Mouse (Mus musculus) forebrain, embryonic 12.5 days (tissue): ENCODE results near the gene Pdgfb. TPM values are rescaled to one million over a fixed set of nuclear protein-coding genes. Genes with fewer than 3 reads are reported as not detected.

Source experiments
- ATAC-seq: fragments of 200-750 bp; cut with Nextera tagmentation; 2 replicates; pipeline ENCODE4 v1.8.0; 2017; ENCODE audit warnings: moderate TSS enrichment; ENCODE audit not compliant: low FRiP score
- H3K27ac ChIP-seq: fragments of 300-500 bp; sonication (generic); 2 replicates; pipeline ENCODE4 v1.5.1; 2016; ENCODE audit warnings: mild to moderate bottlenecking
- H3K27me3 ChIP-seq: fragments of 300-500 bp; sonication (generic); 2 replicates; pipeline ENCODE4 v1.6.1; 2016; ENCODE audit warnings: mild to moderate bottlenecking
- H3K36me3 ChIP-seq: fragments of 300-500 bp; sonication (generic); replicated peaks from 2 replicates; pipeline ENCODE4 v1.6.1; 2016; ENCODE audit warnings: mild to moderate bottlenecking
- H3K4me1 ChIP-seq: fragments of 300-500 bp; sonication (generic); 2 replicates; pipeline ENCODE4 v1.6.1; 2016
- H3K4me2 ChIP-seq: fragments of 300-500 bp; sonication (generic); 2 replicates; pipeline ENCODE4 v1.6.1; 2016; ENCODE audit warnings: mild to moderate bottlenecking, moderate library complexity
- H3K4me3 ChIP-seq: fragments of 300-500 bp; sonication (generic); replicated peaks from 2 replicates; pipeline ENCODE4 v1.5.1; 2016; ENCODE audit warnings: mild to moderate bottlenecking
- H3K9ac ChIP-seq: fragments of 300-500 bp; sonication (generic); 2 replicates; pipeline ENCODE4 v1.6.1; 2016; ENCODE audit warnings: mild to moderate bottlenecking
- H3K9me3 ChIP-seq: fragments of 300-500 bp; sonication (generic); 2 replicates; pipeline ENCODE4 v1.6.1; 2016
- WGBS: fragments of 180-500 bp; shearing (Covaris S2); methylation state at CpG from one replicate; pipeline ENCODE4 v1.1.7; 2016; 5-methylcytosine and 5-hydroxymethylcytosine counted together
- polyA plus RNA-seq: library from polyadenylated mRNA; unstranded; fragments of >200 nt; fragmentation: Nextera tagmentation; extraction: Ambion mirVana; gene quantifications from 2 replicates; pipeline ENCODE4 v1.2.1, GENCODE M21; 2016

Pdgfb gene
- polyA plus RNA-seq, 1 experiment from 2014 or later, result 2.3 TPM

- Histone ChIP-seq H3K4me3 (no peak overlapping the region), H3K4me1 (peaks cover 20% of the 10 kb centered on the region), H3K9me3 (no peaks in the 10 kb centered on the region), H3K27me3 (0 out of 2 replicates have a peak, but pooled peaks cover 5% of the 10 kb centered on the region), H3K4me2 (no peak overlapping the region), H3K27ac (no peak overlapping the region), H3K9ac (no peak overlapping the region), H3K36me3 (no peaks in the 10 kb centered on the region)
- WGBS, result 91% methylated on average over 23 of the region's 23 CpGs
- ATAC-seq, result no peak
These were observed 13.2 kb downstream of the Pdgfb start for GRCm38 (mm10) chr15:80001601-80002000.

GRCm38 (mm10) chr15:80000694-80001093 lies 14.1 kb downstream of the Pdgfb start:
- no peak overlapping the region for H3K9ac ChIP-seq
- no peak overlapping the region for H3K4me2 ChIP-seq
- ATAC-seq, result no peak
- H3K27me3 ChIP-seq, result 0 out of 2 replicates have a peak, but pooled peaks cover 5% of the 10 kb centered on the region
- no peaks in the 10 kb centered on the region for H3K36me3 ChIP-seq
- H3K27ac ChIP-seq, result no peak overlapping the region
- no peaks in the 10 kb centered on the region for H3K9me3 ChIP-seq
- no peak overlapping the region for H3K4me3 ChIP-seq
- WGBS, result 69% methylated on average over 8 of the region's 8 CpGs
- H3K4me1 ChIP-seq, result peaks cover 20% of the 10 kb centered on the region

- no peaks in the 10 kb centered on the region for H3K9me3 ChIP-seq
- 69% methylated on average over 3 of the region's 3 CpGs for WGBS
These were observed 16.8 kb downstream of the Pdgfb start for GRCm38 (mm10) chr15:79997988-79998387.

GRCm38 (mm10) chr15:79996781-79997180 lies 18.0 kb downstream of the Pdgfb start:
- Histone ChIP-seq H3K4me1 (no peaks in the 10 kb centered on the region), H3K27ac (no peak overlapping the region), H3K4me2 (no peak overlapping the region), H3K36me3 (no peaks in the 10 kb centered on the region), H3K27me3 (no peaks in the 10 kb centered on the region), H3K4me3 (no peak overlapping the region), H3K9ac (no peak overlapping the region), H3K9me3 (no peaks in the 10 kb centered on the region)
- WGBS, result 95% methylated on average over 11 of the region's 11 CpGs
- no peak for ATAC-seq

More at GRCm38 (mm10) chr15:79997988-79998387, 16.8 kb downstream of the Pdgfb start:
- Histone ChIP-seq H3K27me3 (no peaks in the 10 kb centered on the region), H3K36me3 (no peaks in the 10 kb centered on the region), H3K27ac (no peak overlapping the region), H3K4me1 (no peaks in the 10 kb centered on the region), H3K9ac (no peak overlapping the region), H3K4me3 (no peak overlapping the region), H3K4me2 (no peak overlapping the region)
- no peak for ATAC-seq

- Histone ChIP-seq H3K4me2 (no peak overlapping the region), H3K27ac (no peak overlapping the region), H3K4me1 (no peaks in the 10 kb centered on the region), H3K9ac (no peak overlapping the region), H3K4me3 (no peak overlapping the region), H3K36me3 (no peaks in the 10 kb centered on the region), H3K9me3 (no peaks in the 10 kb centered on the region), H3K27me3 (no peaks in the 10 kb centered on the region)
- no peak for ATAC-seq
- WGBS, result 91% methylated on average over 7 of the region's 7 CpGs
These were observed 19.2 kb downstream of the Pdgfb start for GRCm38 (mm10) chr15:79995552-79995951.

- Histone ChIP-seq H3K36me3 (no peaks in the 10 kb centered on the region), H3K4me2 (no peak overlapping the region), H3K27me3 (no peaks in the 10 kb centered on the region), H3K9me3 (no peaks in the 10 kb centered on the region), H3K4me3 (no peak overlapping the region), H3K27ac (no peak overlapping the region), H3K9ac (no peak overlapping the region), H3K4me1 (no peaks in the 10 kb centered on the region)
- WGBS, result 90% methylated on average over 4 of the region's 4 CpGs
- ATAC-seq, result no peak
These were observed 20.2 kb downstream of the Pdgfb start for GRCm38 (mm10) chr15:79994566-79994965.

- no peak overlapping the region for H3K27ac ChIP-seq
- no peak overlapping the region for H3K9ac ChIP-seq
- H3K9me3 ChIP-seq, result no peaks in the 10 kb centered on the region
- no peaks in the 10 kb centered on the region for H3K4me1 ChIP-seq
- H3K4me3 ChIP-seq, result no peak overlapping the region
- WGBS, result 76% methylated on average over 8 of the region's 8 CpGs
- no peaks in the 10 kb centered on the region for H3K27me3 ChIP-seq
- no peak for ATAC-seq
- no peaks in the 10 kb centered on the region for H3K36me3 ChIP-seq
- no peak overlapping the region for H3K4me2 ChIP-seq
These were observed 28.6 kb downstream of the Pdgfb start for GRCm38 (mm10) chr15:79986182-79986581.

- no peak for ATAC-seq
- H3K27ac ChIP-seq, result no peak overlapping the region
These were observed 29.3 kb downstream of the Pdgfb start for GRCm38 (mm10) chr15:79985471-79985870.

GRCm38 (mm10) chr15:79984152-79984551 lies 30.6 kb downstream of the Pdgfb start:
- Histone ChIP-seq H3K4me1 (no peaks in the 10 kb centered on the region), H3K4me3 (no peak overlapping the region), H3K27ac (no peak overlapping the region), H3K27me3 (no peaks in the 10 kb centered on the region), H3K4me2 (no peak overlapping the region), H3K9ac (no peak overlapping the region), H3K9me3 (no peaks in the 10 kb centered on the region), H3K36me3 (no peaks in the 10 kb centered on the region)
- 75% methylated on average over 7 of the region's 7 CpGs for WGBS
- no peak for ATAC-seq

More at GRCm38 (mm10) chr15:79985471-79985870, 29.3 kb downstream of the Pdgfb start:
- WGBS, result 83% methylated on average over 11 of the region's 11 CpGs
- Histone ChIP-seq H3K36me3 (no peaks in the 10 kb centered on the region), H3K4me3 (no peak overlapping the region), H3K4me1 (no peaks in the 10 kb centered on the region), H3K4me2 (no peak overlapping the region), H3K9ac (no peak overlapping the region), H3K9me3 (no peaks in the 10 kb centered on the region), H3K27me3 (no peaks in the 10 kb centered on the region)

GRCm38 (mm10) chr15:79980716-79981115 lies 34.1 kb downstream of the Pdgfb start:
- Histone ChIP-seq H3K27ac (no peak overlapping the region), H3K9me3 (no peaks in the 10 kb centered on the region), H3K4me1 (no peaks in the 10 kb centered on the region), H3K9ac (no peak overlapping the region), H3K4me3 (no peak overlapping the region), H3K27me3 (no peaks in the 10 kb centered on the region), H3K36me3 (no peaks in the 10 kb centered on the region), H3K4me2 (no peak overlapping the region)
- WGBS, result 86% methylated on average over 11 of the region's 11 CpGs
- ATAC-seq, result no peak

GRCm38 (mm10) chr15:79972186-79972585 lies 42.6 kb downstream of the Pdgfb start:
- H3K36me3 ChIP-seq, result no peaks in the 10 kb centered on the region
- no peak overlapping the region for H3K4me3 ChIP-seq
- H3K4me2 ChIP-seq, result no peak overlapping the region
- 96% methylated on average over 11 of the region's 11 CpGs for WGBS
- H3K4me1 ChIP-seq, result no peaks in the 10 kb centered on the region
- H3K27me3 ChIP-seq, result no peaks in the 10 kb centered on the region
- no peak overlapping the region for H3K27ac ChIP-seq
- no peak for ATAC-seq
- H3K9ac ChIP-seq, result no peak overlapping the region
- no peaks in the 10 kb centered on the region for H3K9me3 ChIP-seq

GRCm38 (mm10) chr15:79970940-79971339 lies 43.8 kb downstream of the Pdgfb start, which contains the start of gene Cbx7:
Gene Cbx7 (minus strand): TSS chr15:79971119.
- no peaks in the 10 kb centered on the region for H3K27me3 ChIP-seq
- H3K27ac ChIP-seq, result no peak within 1 kb of the TSS
- no peaks in the 10 kb centered on the region for H3K36me3 ChIP-seq
- no peaks in the 10 kb centered on the region for H3K9me3 ChIP-seq
- H3K4me3 ChIP-seq, result no peak within 1 kb of the TSS
- no peak within 1 kb of the TSS for H3K9ac ChIP-seq
- 97% methylated on average over 11 of the region's 11 CpGs for whole genome bisulfite sequencing
- no peak within 1 kb of the TSS for H3K4me2 ChIP-seq
- no peaks in the 10 kb centered on the region for H3K4me1 ChIP-seq
- ATAC-seq, result no peak

- H3K9ac ChIP-seq, result no peak overlapping the region
- H3K4me1 ChIP-seq, result no peaks in the 10 kb centered on the region
- no peak for ATAC-seq
- H3K4me3 ChIP-seq, result no peak overlapping the region
- 95% methylated on average over 18 of the region's 18 CpGs for WGBS
- H3K4me2 ChIP-seq, result no peak overlapping the region
- H3K36me3 ChIP-seq, result no peaks in the 10 kb centered on the region
- H3K27me3 ChIP-seq, result no peaks in the 10 kb centered on the region
- H3K9me3 ChIP-seq, result no peaks in the 10 kb centered on the region
- no peak overlapping the region for H3K27ac ChIP-seq
These were observed 44.3 kb downstream of the Pdgfb start for GRCm38 (mm10) chr15:79970491-79970890.
